ENCODE assay signal across 8 mouse cellular contexts in genomic region chr13:58126862-58127765, GRCm38 (mm10). TPM values are rescaled to one million over a fixed set of nuclear protein-coding genes. Genes with fewer than 3 reads are reported as not detected.
DNase-seq lines count a peak whose midpoint lies in the region; ATAC-seq lines count a peak whose summit lies in the region.

No protein-coding gene starts in this region.

- peaks cover 12% of the 10 kb centered on the region; the same call in 1 of the 2 replicates for H3K36me3 ChIP-seq in embryonic facial prominence, embryonic 12.5 days
- H3K36me3 ChIP-seq in limb, embryonic 12.5 days: peaks cover 17% of the 10 kb centered on the region
- H3K36me3 ChIP-seq in neural tube, embryonic 14.5 days (ENCODE audit: control insufficient read depth, insufficient read depth, low read length): 0 out of 2 replicates have a peak, but pooled peaks cover 3% of the 10 kb centered on the region

- no peak for ATAC-seq in embryonic facial prominence, embryonic 12.5 days (ENCODE audit: insufficient number of reproducible peaks, insufficient read depth, low FRiP score, low TSS enrichment)
- ATAC-seq in limb, embryonic 12.5 days (ENCODE audit: insufficient number of reproducible peaks, insufficient read depth, low FRiP score, low TSS enrichment, low read depth): no peak
- no peak for ATAC-seq in neural tube, embryonic 14.5 days (ENCODE audit: low read depth)

- peaks cover 20% of the 10 kb centered on the region for H3K4me1 ChIP-seq in embryonic facial prominence, embryonic 12.5 days
- peaks cover 29% of the 10 kb centered on the region for H3K4me1 ChIP-seq in limb, embryonic 12.5 days (replicated peaks)
- H3K4me1 ChIP-seq in neural tube, embryonic 14.5 days (ENCODE audit: control insufficient read depth, insufficient read depth, low read length): peaks cover 20% of the 10 kb centered on the region

- peak overlapping the region; percentile 99 for H3K9ac ChIP-seq in embryonic facial prominence, embryonic 12.5 days
- H3K9ac ChIP-seq in limb, embryonic 12.5 days (replicated peaks): peak overlapping the region; percentile 100
- H3K9ac ChIP-seq in neural tube, embryonic 14.5 days (replicated peaks; ENCODE audit: low read depth, low read length): peak overlapping the region; percentile 99

- WGBS in embryonic facial prominence, embryonic 12.5 days: 1% methylated on average over 58 of the region's 92 CpGs
- under 1% methylated on average over 58 of the region's 92 CpGs for WGBS in limb, embryonic 12.5 days
- under 1% methylated on average over 69 of the region's 92 CpGs for WGBS in neural tube, embryonic 14.5 days

- H3K4me2 ChIP-seq in embryonic facial prominence, embryonic 12.5 days (replicated peaks): peak overlapping the region; percentile 67
- peak overlapping the region; percentile 75 for H3K4me2 ChIP-seq in limb, embryonic 12.5 days
- H3K4me2 ChIP-seq in neural tube, embryonic 14.5 days (ENCODE audit: low read depth, low read length): peak overlapping the region; percentile 71

- no peaks in the 10 kb centered on the region for H3K9me3 ChIP-seq in embryonic facial prominence, embryonic 12.5 days
- no peaks in the 10 kb centered on the region for H3K9me3 ChIP-seq in limb, embryonic 12.5 days
- H3K9me3 ChIP-seq in neural tube, embryonic 14.5 days (ENCODE audit: control insufficient read depth, low read length): no peaks in the 10 kb centered on the region

- peak; percentile 2 to 47 for DNase-seq in kidney, postnatal 25 days
- no peak for DNase-seq in kidney, adult 18-20 months
- DNase-seq in MEL-GATA-1-ER (ENCODE audit: extremely low read depth, low read depth): peak; percentile 22
- DNase-seq in cerebellum, adult 11 months: no peak
- no peak for DNase-seq in ovary, postnatal 36 days (ENCODE audit: low spot score)

- peak overlapping the region; percentile 98 for H3K4me3 ChIP-seq in embryonic facial prominence, embryonic 12.5 days
- H3K4me3 ChIP-seq in limb, embryonic 12.5 days (replicated peaks): peak overlapping the region; percentile 99
- H3K4me3 ChIP-seq in neural tube, embryonic 14.5 days (ENCODE audit: low read depth, low read length): peak overlapping the region; percentile 96

- H3K27ac ChIP-seq in embryonic facial prominence, embryonic 12.5 days: peak overlapping the region; percentile 99
- peak overlapping the region; percentile 99 for H3K27ac ChIP-seq in limb, embryonic 12.5 days
- peak overlapping the region; percentile 100 for H3K27ac ChIP-seq in neural tube, embryonic 14.5 days (ENCODE audit: low read depth, low read length)

- H3K27me3 ChIP-seq in embryonic facial prominence, embryonic 12.5 days: no peaks in the 10 kb centered on the region
- H3K27me3 ChIP-seq in limb, embryonic 12.5 days: no peaks in the 10 kb centered on the region
- no peaks in the 10 kb centered on the region for H3K27me3 ChIP-seq in neural tube, embryonic 14.5 days (ENCODE audit: control insufficient read depth, insufficient read depth, low read length)

RNA-seq across cellular contexts. Expression of gene Hnrnpa0, which starts 1.2 kb away (rescaled TPM):
- 47.1 and 47.4 TPM in 2 replicates for polyA plus RNA-seq in embryonic facial prominence, embryonic 12.5 days (2016; fragmentation: Nextera tagmentation; extraction: Ambion mirVana)
- polyA plus RNA-seq in limb, embryonic 12.5 days (2016; fragmentation: Nextera tagmentation; extraction: Ambion mirVana): 52.8 and 56.4 TPM in 2 replicates
- 52.4 and 55.9 TPM in 2 replicates for polyA plus RNA-seq in neural tube, embryonic 14.5 days (2014; fragmentation: Nextera tagmentation; extraction: Ambion mirVana)

RNA-seq across cellular contexts. Expression of gene Klhl3, which starts 13.7 kb away (rescaled TPM):
- 2.9 and 3.1 TPM in 2 replicates for polyA plus RNA-seq in embryonic facial prominence, embryonic 12.5 days (2016; fragmentation: Nextera tagmentation; extraction: Ambion mirVana)
- 4.4 TPM in 2 replicates for polyA plus RNA-seq in limb, embryonic 12.5 days (2016; fragmentation: Nextera tagmentation; extraction: Ambion mirVana)
- polyA plus RNA-seq in neural tube, embryonic 14.5 days (2014; fragmentation: Nextera tagmentation; extraction: Ambion mirVana): 15.2 and 17.6 TPM in 2 replicates

RNA-seq across cellular contexts. Expression of gene Idnk, which starts 30.3 kb away (rescaled TPM):
- polyA plus RNA-seq in embryonic facial prominence, embryonic 12.5 days (2016; fragmentation: Nextera tagmentation; extraction: Ambion mirVana): 45.1 and 46.3 TPM in 2 replicates
- 40.9 and 43.2 TPM in 2 replicates for polyA plus RNA-seq in limb, embryonic 12.5 days (2016; fragmentation: Nextera tagmentation; extraction: Ambion mirVana)
- polyA plus RNA-seq in neural tube, embryonic 14.5 days (2014; fragmentation: Nextera tagmentation; extraction: Ambion mirVana): 62.6 and 69.7 TPM in 2 replicates

Comparison
In these comparisons a context has a peak if more than half of its experiments do, and no peak if none do; other contexts are left out.
1. DNase-seq: peak in kidney, postnatal 25 days (2 of 2) and MEL-GATA-1-ER (single experiment); none in kidney, adult 18-20 months (single experiment), cerebellum, adult 11 months (single experiment) and ovary, postnatal 36 days (single experiment).
2. Peak in every context shown above with its lines, with median percentiles within 50 percentile points of each other: H3K27ac ChIP-seq, H3K4me2 ChIP-seq, H3K4me3 ChIP-seq and H3K9ac ChIP-seq.